Mouse (Mus musculus): ENCODE results near the gene Nav1.

DNA sequence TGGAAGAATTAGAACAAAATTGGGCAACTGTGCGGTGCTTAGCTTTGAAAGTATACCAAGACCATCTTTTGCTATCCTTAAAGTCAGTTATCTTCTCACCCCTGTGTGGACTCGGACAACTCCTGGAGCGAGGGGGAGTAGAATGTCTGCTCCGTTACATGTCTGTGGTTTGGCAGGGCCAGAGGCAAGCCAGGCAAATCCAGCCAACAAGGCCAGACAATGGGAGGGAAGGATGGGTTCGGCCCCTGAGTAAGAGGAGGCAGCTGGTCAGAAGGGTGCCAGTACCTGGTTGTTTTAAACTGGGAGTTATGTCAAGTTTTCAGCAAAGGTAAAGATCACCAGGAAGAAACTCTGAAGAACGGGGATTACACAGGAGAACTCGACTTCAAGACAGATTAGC, 121.9 kb downstream of the Nav1 start:
- no peak for TF ChIP-seq POLR2A (IDR thresholded peaks at IDR 0.05; ENCODE audit: low read depth, low read length)
- no peak for TF ChIP-seq CTCF (IDR thresholded peaks at IDR 0.05; ENCODE audit: extremely low read depth, insufficient read depth, insufficient read length, insufficient replicate concordance)
